Mouse (Mus musculus): ENCODE measurements around the gene Rplp0. TPM values are rescaled to one million over a fixed set of nuclear protein-coding genes. Genes with fewer than 3 reads are reported as not detected.
"Not testable (repeated sequence)": the region's sequence is repeated elsewhere in the genome, so short reads cannot be mapped to it uniquely, and the experiment has no call there.

The Rplp0 gene
- polyA plus RNA-seq, 1 experiment from 2014 or later = 1,338 TPM

DNA sequence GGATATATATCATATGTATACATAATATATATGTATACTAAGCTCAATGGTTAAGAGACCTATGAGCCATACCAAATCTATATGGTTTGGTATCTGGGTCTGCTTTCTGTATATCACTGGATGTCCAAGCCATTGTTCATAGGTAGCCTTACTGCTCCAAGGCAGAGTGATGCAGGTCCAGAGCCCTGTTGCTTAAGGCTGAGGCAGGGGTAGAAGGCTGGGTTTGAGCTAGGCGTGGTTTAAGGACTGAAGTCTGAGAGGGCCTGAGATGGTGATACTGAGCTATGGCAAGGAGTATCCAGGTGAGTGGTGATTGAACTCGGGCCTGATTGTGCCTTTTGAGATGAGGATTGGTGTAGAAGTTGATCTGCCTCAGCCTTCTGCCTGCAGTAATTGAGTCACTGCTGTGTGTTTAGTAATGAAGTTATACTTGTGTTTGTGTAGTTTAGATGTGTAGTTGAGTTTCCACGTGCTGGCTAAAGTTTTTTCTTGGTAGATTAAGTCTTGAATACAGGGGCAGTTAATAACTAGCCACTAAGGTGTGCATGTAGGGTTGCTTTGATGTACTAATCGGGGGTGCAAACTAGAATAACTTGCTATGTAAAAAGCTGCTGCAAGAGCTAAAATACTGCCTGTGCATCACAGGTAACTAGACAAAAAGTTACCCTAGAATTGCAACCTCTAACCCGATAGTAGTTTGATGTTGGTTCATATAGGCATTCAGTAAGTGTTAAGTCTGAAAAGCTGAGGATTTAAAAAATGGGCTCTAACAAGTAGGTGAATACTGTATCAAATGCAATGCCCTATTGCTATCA is 4.7 kb downstream of the Rplp0 start:
- no peaks in the 10 kb centered on the region for H3K9me3 ChIP-seq (replicated peaks)
- H3K27ac ChIP-seq (replicated peaks) = no peak overlapping the region
- no peaks in the 10 kb centered on the region for H3K27me3 ChIP-seq (ENCODE audit: low read depth, poor library complexity, severe bottlenecking)
- no peak for DNase-seq (ENCODE audit: low spot score)
- H3K4me3 ChIP-seq = peak overlapping the region; percentile 99; the same call in 1 of the 2 replicates
- 53% methylated on average over 5 of the region's 5 CpGs for WGBS
- H3K36me3 ChIP-seq = peaks cover 59% of the 10 kb centered on the region
- peaks cover 73% of the 10 kb centered on the region for H3K4me1 ChIP-seq

DNA sequence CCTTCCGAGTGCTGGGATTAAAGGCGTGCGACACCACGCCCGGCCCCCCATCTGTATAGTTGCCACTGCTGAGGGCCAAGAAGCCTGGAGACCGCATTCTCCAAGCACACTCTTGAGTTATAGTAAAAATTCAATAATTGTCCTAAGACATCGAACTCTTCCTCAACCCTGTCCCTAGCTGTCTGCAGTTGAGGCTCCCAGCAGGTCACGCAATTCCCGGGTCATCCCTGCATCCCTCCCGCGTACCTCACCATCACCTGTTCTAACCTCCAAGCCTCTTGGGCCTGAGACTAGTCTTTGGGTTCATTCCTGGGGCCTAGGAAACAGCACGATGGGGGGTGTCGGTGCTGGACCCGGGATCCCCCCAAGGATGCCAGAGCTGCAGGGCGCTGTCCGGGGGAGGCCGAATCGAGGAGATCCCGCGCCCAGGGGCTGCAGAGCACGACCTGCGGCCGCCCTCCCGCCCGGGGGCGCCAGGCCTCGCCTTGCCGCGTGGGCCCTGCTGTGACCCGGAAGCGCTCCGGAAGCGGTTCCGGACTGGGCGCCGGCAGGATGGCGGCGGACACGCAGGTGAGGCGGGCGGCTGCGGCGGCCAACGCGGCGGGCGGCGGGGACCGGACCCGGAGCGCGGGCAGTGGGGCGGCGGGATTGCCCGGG is 5.6 kb downstream of the Rplp0 start, which contains the start of gene Gcn1l1:
Gcn1l1 (plus strand) TSS at position 518 of the 657 bp plus-strand sequence.
- Histone ChIP-seq H3K27me3 (ENCODE audit: low read depth, poor library complexity, severe bottlenecking) (no peaks in the 10 kb centered on the region), H3K4me3 (peak within 1 kb of the TSS; percentile 99), H3K27ac (replicated peaks) (peak within 1 kb of the TSS; percentile 92), H3K36me3 (peaks cover 64% of the 10 kb centered on the region), H3K4me1 (peaks cover 77% of the 10 kb centered on the region), H3K9me3 (replicated peaks) (no peaks in the 10 kb centered on the region)
- WGBS = 2% methylated on average over 55 of the region's 55 CpGs
- peak; percentile 85 for DNase-seq (ENCODE audit: low spot score)

DNA sequence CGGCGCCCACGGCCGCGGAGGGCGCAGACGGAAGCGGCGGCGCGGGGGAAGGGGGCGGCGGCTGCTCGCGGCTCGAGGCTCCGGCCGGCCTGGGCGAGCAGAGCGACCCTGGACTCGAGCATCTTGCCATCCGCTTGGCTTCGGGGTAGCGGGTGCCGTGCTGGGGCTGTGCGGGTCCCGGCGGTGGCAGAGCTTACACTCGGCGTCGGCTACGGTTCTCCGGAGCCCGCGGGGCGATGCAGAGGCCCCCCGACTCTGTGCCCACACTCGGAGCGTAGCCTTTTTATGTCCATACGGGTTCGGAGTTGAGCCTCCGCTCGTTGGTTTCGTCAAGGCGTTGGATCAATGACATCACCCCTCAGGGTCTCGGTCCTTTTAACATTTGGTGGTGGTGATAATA is 6.1 kb downstream of the Rplp0 start:
- no peak for DNase-seq (ENCODE audit: low spot score)
- WGBS = under 1% methylated on average over 40 of the region's 46 CpGs
- H3K36me3 ChIP-seq = peaks cover 61% of the 10 kb centered on the region

DNA sequence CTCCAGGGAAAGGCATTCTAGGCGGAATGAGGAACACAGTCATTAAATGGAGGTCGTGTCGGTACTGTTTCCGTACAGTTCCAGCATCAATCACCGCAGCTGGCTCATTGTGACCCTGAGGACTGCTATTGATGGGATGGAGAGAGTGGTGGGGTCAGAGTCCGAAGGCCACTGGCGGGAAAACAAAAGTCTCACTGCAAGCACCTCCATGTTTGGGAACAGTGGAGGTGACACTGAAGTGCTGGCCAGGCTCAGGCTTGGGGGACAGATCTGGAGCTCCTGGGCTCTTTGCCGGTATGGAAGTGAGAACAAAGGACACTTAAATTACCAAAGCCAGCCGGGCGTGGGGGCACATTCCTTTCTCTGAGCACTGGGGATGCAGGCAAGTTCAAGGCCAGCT is 9.4 kb downstream of the Rplp0 start:
- Histone ChIP-seq H3K4me3 (no peak overlapping the region), H3K27ac (replicated peaks) (no peak overlapping the region), H3K36me3 (peaks cover 61% of the 10 kb centered on the region), H3K4me1 (peaks cover 47% of the 10 kb centered on the region), H3K9me3 (replicated peaks) (no peaks in the 10 kb centered on the region), H3K27me3 (ENCODE audit: low read depth, poor library complexity, severe bottlenecking) (no peaks in the 10 kb centered on the region)
- WGBS = 81% methylated on average over 10 of the region's 10 CpGs
- no peak for DNase-seq (ENCODE audit: low spot score)

More for the DNA sequence above, 6.1 kb downstream of the Rplp0 start:
- Histone ChIP-seq H3K27ac (replicated peaks) (peak overlapping the region; percentile 92), H3K9me3 (replicated peaks) (no peaks in the 10 kb centered on the region), H3K27me3 (ENCODE audit: low read depth, poor library complexity, severe bottlenecking) (no peaks in the 10 kb centered on the region), H3K4me1 (peaks cover 73% of the 10 kb centered on the region), H3K4me3 (peak overlapping the region; percentile 99)

DNA sequence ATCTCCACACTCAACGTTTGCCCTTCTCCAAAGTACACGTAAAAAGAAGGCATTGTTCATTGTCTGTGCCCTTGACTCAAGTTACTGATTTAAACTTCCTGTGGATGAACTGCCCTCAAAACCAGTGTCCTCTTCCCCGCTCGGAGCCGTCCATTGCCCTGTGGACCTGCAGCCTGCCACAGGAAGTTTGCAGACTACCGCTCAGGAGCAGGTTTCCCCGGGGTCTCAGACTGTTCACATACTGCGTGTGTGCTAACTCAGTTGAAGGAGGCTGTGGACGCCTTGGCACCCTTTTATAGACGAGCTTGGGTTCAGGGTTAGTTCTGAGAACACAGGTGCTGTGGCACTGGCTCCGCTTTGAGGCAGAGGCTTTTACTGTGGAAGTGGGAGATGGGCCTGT is 10.0 kb downstream of the Rplp0 start:
- peaks cover 40% of the 10 kb centered on the region for H3K4me1 ChIP-seq
- H3K27me3 ChIP-seq (ENCODE audit: low read depth, poor library complexity, severe bottlenecking) = no peaks in the 10 kb centered on the region
- H3K9me3 ChIP-seq (replicated peaks) = no peaks in the 10 kb centered on the region
- DNase-seq (ENCODE audit: low spot score) = no peak
- H3K4me3 ChIP-seq = no peak overlapping the region
- H3K27ac ChIP-seq (replicated peaks) = no peak overlapping the region
- peaks cover 61% of the 10 kb centered on the region for H3K36me3 ChIP-seq
- WGBS = 82% methylated on average over 11 of the region's 11 CpGs

DNA sequence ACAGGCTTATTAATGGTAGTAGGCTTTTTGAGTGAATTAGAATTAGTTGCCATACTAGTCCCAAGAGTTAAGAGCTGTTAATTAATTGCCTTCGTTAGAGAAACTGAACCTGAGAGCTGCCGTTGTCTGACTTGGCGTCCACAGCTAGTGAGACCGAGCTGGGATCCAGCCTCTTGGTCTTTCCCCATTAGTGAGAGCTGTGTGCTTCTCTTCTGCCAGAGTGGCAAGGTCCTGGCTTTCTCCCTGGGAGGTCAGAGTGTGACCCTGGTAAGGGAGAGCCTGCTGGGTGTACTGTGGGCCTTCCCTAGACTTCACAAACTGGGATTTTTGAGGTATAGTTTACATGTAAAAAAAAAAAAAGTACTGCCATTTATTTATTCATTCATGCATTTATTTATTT is 10.5 kb downstream of the Rplp0 start:
- H3K36me3 ChIP-seq = peaks cover 64% of the 10 kb centered on the region
- no peaks in the 10 kb centered on the region for H3K27me3 ChIP-seq (ENCODE audit: low read depth, poor library complexity, severe bottlenecking)
- no peak for DNase-seq (ENCODE audit: low spot score)
- H3K4me3 ChIP-seq = no peak overlapping the region
- no peaks in the 10 kb centered on the region for H3K9me3 ChIP-seq (replicated peaks)
- H3K27ac ChIP-seq (replicated peaks) = no peak overlapping the region
- H3K4me1 ChIP-seq = peaks cover 36% of the 10 kb centered on the region
- WGBS = 93% methylated on average over 4 of the region's 4 CpGs

DNA sequence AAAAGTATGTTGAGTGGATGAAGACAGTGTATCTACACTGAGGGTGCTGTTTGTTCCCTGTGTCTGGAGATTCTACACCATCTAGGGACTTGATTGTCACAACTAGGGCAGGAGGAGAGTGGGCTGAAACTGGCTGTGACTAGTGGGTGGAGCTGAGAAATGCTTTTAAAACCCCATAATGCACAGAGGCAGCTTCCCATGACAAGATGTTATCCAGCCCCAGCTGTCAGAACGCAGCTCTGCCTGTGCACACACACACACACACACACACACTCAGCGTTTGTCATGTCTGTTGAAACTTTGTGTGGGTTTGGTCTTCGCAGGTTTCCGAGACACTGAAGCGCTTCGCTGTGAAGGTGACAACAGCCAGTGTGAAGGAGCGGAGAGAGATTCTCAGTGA is 11.8 kb downstream of the Rplp0 start:
- Histone ChIP-seq H3K36me3 (peaks cover 78% of the 10 kb centered on the region), H3K4me1 (peaks cover 24% of the 10 kb centered on the region)

DNA sequence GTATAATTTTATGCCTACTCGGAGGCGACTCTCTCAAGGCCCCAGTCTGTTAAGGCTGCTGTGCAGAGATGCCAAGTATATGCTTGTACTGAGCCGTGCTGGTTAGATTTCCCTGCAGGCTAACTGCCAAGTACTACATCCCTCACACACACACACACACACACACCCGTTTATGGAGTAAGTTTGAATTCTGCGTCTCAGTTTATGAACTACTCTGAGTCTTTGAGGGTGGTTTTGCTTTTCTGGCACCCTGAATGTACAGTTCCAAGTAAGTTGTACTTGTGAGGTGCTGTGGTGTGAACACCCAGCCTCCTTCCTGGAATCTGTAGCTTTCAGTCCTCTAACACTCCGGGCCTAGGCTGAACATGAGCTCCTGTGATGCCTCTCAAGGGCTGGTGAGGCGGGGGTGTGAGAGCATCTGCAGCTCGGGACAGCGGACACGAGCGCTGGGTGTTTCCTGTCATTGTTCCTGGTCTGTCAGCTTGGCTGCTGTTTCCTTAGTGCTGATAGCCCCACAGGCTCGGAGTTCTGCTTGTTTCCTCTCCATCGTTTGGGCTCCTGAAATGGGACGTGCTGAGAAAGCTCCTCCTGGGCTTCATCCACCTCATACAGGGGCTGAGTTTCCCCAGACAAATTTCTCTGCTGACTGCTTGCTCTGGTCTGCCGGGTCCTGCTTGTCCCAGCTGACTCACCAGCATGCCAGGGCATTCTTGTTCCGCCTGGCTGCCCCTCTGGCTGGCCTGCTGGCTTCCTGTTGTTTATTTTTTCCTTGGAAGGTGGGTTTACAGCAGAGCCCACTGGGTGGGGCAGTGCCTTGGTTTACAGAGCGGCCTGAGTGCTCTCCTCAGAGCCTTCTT is 13.6 kb downstream of the Rplp0 start:
- DNase-seq (ENCODE audit: low spot score) = no peak
- WGBS = 72% methylated on average over 17 of the region's 17 CpGs
- Histone ChIP-seq H3K4me3 (no peak overlapping the region), H3K36me3 (peaks cover 87% of the 10 kb centered on the region), H3K9me3 (replicated peaks) (no peaks in the 10 kb centered on the region), H3K27me3 (ENCODE audit: low read depth, poor library complexity, severe bottlenecking) (no peaks in the 10 kb centered on the region), H3K4me1 (peaks cover 11% of the 10 kb centered on the region), H3K27ac (replicated peaks) (0 out of 2 replicates have a peak overlapping the region, but pooled peaks have one; percentile 4)

More for the DNA sequence above, 11.8 kb downstream of the Rplp0 start:
- H3K4me3 ChIP-seq = no peak overlapping the region
- H3K27ac ChIP-seq (replicated peaks) = no peak overlapping the region
- H3K9me3 ChIP-seq (replicated peaks) = no peaks in the 10 kb centered on the region
- 96% methylated on average over 7 of the region's 7 CpGs for WGBS
- DNase-seq (ENCODE audit: low spot score) = no peak
- no peaks in the 10 kb centered on the region for H3K27me3 ChIP-seq (ENCODE audit: low read depth, poor library complexity, severe bottlenecking)

DNA sequence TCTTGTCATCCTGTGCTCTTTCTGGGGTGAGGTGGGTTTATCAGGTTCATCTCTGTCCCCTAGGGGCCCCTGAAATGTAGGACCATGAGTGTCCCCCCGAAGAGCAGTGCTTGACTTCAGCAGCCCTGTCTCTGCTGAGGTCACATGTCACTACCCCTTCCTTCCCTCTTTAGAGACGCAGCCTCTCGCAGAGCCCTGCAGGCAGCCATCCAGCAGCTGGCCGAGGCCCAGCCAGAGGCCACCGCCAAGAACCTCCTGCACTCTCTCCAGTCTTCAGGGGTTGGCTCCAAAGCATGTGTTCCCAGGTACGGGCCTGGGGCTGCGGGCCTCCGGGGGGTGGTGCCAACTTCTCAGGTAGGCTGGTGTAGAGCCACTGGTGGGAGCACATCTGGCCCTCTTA is 15.7 kb downstream of the Rplp0 start:
- no peak for DNase-seq (ENCODE audit: low spot score)
- Histone ChIP-seq H3K27ac (replicated peaks) (no peak overlapping the region), H3K36me3 (peaks cover 96% of the 10 kb centered on the region), H3K4me1 (no peaks in the 10 kb centered on the region), H3K9me3 (replicated peaks) (no peaks in the 10 kb centered on the region), H3K4me3 (no peak overlapping the region), H3K27me3 (ENCODE audit: low read depth, poor library complexity, severe bottlenecking) (no peaks in the 10 kb centered on the region)
- 94% methylated on average over 8 of the region's 8 CpGs for WGBS

DNA sequence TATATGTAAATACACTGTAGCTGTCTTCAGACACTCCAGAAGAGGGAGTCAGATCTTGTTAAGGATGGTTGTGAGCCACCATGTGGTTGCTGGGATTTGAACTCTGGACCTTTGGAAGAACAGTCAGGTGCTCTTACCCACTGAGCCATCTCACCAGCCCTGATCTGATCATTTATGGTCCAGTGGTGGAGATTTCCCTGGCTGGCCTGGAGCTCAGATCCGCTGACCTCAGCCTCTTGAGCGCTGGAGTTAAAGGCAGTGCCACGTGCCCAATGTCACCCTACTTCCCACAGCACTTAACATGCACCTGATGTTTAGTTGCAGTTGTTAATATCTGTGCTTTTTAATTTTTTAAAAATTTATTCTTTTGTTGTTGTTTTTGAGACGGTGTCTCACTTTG is 18.4 kb downstream of the Rplp0 start:
- H3K4me1 ChIP-seq; H3K27ac ChIP-seq (replicated peaks); H3K27me3 ChIP-seq (ENCODE audit: low read depth, poor library complexity, severe bottlenecking); H3K4me3 ChIP-seq; DNase-seq (ENCODE audit: low spot score): not testable (repeated sequence)
- 94% methylated on average over 4 of the region's 4 CpGs for WGBS
- Histone ChIP-seq H3K36me3 (peaks cover 100% of the 10 kb centered on the region), H3K9me3 (replicated peaks) (peaks cover 14% of the 10 kb centered on the region)

DNA sequence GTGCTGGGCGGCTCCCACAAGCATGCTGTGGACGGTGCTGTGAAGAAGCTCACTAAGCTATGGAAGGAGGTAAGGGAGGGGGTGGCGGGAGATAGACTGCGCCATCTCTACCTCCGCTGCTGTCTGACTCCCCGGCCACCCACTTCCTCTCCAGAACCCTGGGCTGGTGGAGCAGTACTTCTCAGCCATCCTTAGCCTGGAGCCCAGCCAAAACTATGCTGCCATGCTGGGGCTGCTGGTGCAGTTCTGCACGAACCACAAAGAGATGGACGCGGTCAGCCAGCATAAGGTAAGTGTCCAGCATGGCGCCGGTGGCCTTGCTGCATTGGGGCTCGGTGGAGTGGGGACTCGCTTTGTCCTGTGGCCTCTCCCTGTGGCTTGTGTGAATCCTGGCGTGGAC is 19.7 kb downstream of the Rplp0 start:
- Histone ChIP-seq H3K27me3 (ENCODE audit: low read depth, poor library complexity, severe bottlenecking) (no peaks in the 10 kb centered on the region), H3K4me1 (no peaks in the 10 kb centered on the region), H3K9me3 (replicated peaks) (peaks cover 21% of the 10 kb centered on the region), H3K36me3 (peaks cover 100% of the 10 kb centered on the region), H3K27ac (replicated peaks) (no peak overlapping the region), H3K4me3 (no peak overlapping the region)
- 96% methylated on average over 14 of the region's 14 CpGs for WGBS
- no peak for DNase-seq (ENCODE audit: low spot score)

DNA sequence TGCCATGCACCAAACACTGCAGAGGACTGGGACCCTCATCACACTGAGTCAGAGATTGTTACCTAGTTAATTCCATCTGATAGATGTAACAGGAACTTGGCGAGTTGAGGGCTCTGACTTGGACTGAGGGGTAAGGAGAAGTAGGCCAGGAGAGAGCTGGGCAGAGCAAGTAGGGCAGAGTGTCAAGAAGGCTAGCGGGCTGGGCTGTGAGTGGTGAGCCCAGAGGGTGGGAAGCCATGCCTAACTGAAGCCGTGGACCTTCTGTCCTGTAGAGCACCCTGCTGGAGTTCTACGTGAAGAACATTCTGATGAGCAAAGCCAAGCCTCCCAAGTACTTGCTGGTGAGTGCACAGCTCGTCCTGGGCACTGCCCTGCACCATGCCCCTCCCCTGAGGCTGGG is 20.1 kb downstream of the Rplp0 start:
- WGBS = 93% methylated on average over 5 of the region's 5 CpGs
- peaks cover 100% of the 10 kb centered on the region for H3K36me3 ChIP-seq
- peaks cover 21% of the 10 kb centered on the region for H3K9me3 ChIP-seq (replicated peaks)
- no peaks in the 10 kb centered on the region for H3K27me3 ChIP-seq (ENCODE audit: low read depth, poor library complexity, severe bottlenecking)
- no peak overlapping the region for H3K27ac ChIP-seq (replicated peaks)
- no peak for DNase-seq (ENCODE audit: low spot score)
- no peak overlapping the region for H3K4me3 ChIP-seq
- no peaks in the 10 kb centered on the region for H3K4me1 ChIP-seq

All from midbrain, embryonic 10.5 days (tissue).